Mouse (Mus musculus): ENCODE data around the gene Arpc4. TPM values are rescaled to one million over a fixed set of nuclear protein-coding genes. Genes with fewer than 3 reads are reported as not detected.

The Arpc4 gene
- polyA plus RNA-seq, 1 experiment from 2014 or later: 423 TPM

DNA sequence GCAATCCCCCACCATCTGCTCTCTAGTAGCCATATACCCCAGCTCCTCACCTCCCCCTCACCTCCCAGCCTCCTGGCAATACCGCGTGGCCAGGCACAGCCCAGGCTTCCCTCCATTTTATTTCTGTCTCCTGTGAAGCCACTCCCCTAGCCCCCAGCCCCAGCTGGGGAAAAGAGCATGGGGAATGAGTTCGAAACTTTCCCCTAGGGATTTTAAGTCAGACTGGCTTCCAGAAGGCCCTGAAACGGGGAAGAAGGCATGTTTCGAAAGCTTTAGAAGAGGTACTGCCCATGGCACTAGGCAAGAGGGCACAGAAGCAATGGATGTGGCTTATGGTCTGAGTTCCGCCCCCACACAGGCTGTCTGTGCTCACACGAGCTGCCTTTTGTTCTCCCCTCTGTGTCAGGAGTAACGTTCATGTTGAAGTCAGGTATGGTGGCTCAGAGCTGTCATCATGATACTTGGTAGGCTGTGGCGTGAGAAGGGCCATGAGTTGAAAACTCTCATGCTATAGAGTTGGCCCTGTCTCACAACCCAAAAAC is 57.8 kb downstream of the Arpc4 start, which contains the start of gene Cidec:
Cidec (minus strand) TSS at position 97 of the 542 bp plus-strand sequence.
- H3K9ac ChIP-seq: no peak within 1 kb of the TSS

GRCm38 (mm10) chr6:113437135-113437534 is 59.2 kb downstream of the Arpc4 start:
- Histone ChIP-seq H3K27ac (replicated peaks) (no peak overlapping the region), H3K4me2 (no peak overlapping the region), H3K9me3 (no peaks in the 10 kb centered on the region), H3K4me1 (replicated peaks) (0 out of 2 replicates have a peak, but pooled peaks cover 4% of the 10 kb centered on the region), H3K4me3 (no peak overlapping the region), H3K9ac (no peak overlapping the region), H3K36me3 (no peaks in the 10 kb centered on the region), H3K27me3 (no peaks in the 10 kb centered on the region)
- no peak for ATAC-seq (ENCODE audit: low FRiP score, low read depth)
- 76% methylated on average over 12 of the region's 12 CpGs for WGBS

More for the DNA sequence above, 57.8 kb downstream of the Arpc4 start, which contains the start of gene Cidec:
- no peaks in the 10 kb centered on the region for H3K27me3 ChIP-seq
- no peaks in the 10 kb centered on the region for H3K36me3 ChIP-seq
- 77% methylated on average over 9 of the region's 9 CpGs for WGBS
- no peaks in the 10 kb centered on the region for H3K9me3 ChIP-seq
- no peak within 1 kb of the TSS for H3K27ac ChIP-seq (replicated peaks)
- H3K4me1 ChIP-seq (replicated peaks): no peaks in the 10 kb centered on the region
- no peak within 1 kb of the TSS for H3K4me3 ChIP-seq
- no peak within 1 kb of the TSS for H3K4me2 ChIP-seq
- ATAC-seq (ENCODE audit: low FRiP score, low read depth): no peak

GRCm38 (mm10) chr6:113438721-113439430 is 61.0 kb downstream of the Arpc4 start:
- no peak overlapping the region for H3K4me2 ChIP-seq
- ATAC-seq (ENCODE audit: low FRiP score, low read depth): no peak
- no peaks in the 10 kb centered on the region for H3K9me3 ChIP-seq
- H3K36me3 ChIP-seq: no peaks in the 10 kb centered on the region
- no peak overlapping the region for H3K9ac ChIP-seq
- peaks cover 13% of the 10 kb centered on the region for H3K4me1 ChIP-seq (replicated peaks)
- H3K27ac ChIP-seq (replicated peaks): no peak overlapping the region
- no peak overlapping the region for H3K4me3 ChIP-seq
- no peaks in the 10 kb centered on the region for H3K27me3 ChIP-seq
- WGBS: 70% methylated on average over 12 of the region's 12 CpGs

Small RNAs within 50 kb of the gene (microRNA-seq; reads per million reads assigned to microRNA genes)
- gene Gm24387: not detected

Other genes starting within 250 kb of the Arpc4 start
- gene Lhfpl4, start 182.7 kb upstream of the Arpc4 start, polyA plus RNA-seq (2015; fragmentation: Nextera tagmentation; extraction: Ambion mirVana): 61.5 and 66.2 TPM in 2 replicates
- 35.7 and 41.0 TPM in 2 replicates for gene Mtmr14, start 140.3 kb upstream of the Arpc4 start, polyA plus RNA-seq (2015; fragmentation: Nextera tagmentation; extraction: Ambion mirVana)
- 4.8 and 10.2 TPM in 2 replicates for gene Cpne9, start 95.8 kb upstream of the Arpc4 start, polyA plus RNA-seq (2015; fragmentation: Nextera tagmentation; extraction: Ambion mirVana)
- gene Brpf1, start 71.0 kb upstream of the Arpc4 start, polyA plus RNA-seq (2015; fragmentation: Nextera tagmentation; extraction: Ambion mirVana): 16.3 and 17.1 TPM in 2 replicates
- gene Ogg1, start 51.1 kb upstream of the Arpc4 start, polyA plus RNA-seq (2015; fragmentation: Nextera tagmentation; extraction: Ambion mirVana): 8.5 and 9.3 TPM in 2 replicates
- gene Camk1, start 34.1 kb upstream of the Arpc4 start, polyA plus RNA-seq (2015; fragmentation: Nextera tagmentation; extraction: Ambion mirVana): 112 and 117 TPM in 2 replicates
- 70.7 and 77.5 TPM in 2 replicates for gene Tada3, start 232 bp upstream of the Arpc4 start, polyA plus RNA-seq (2015; fragmentation: Nextera tagmentation; extraction: Ambion mirVana)
- gene Ttll3, start 11.1 kb downstream of the Arpc4 start, polyA plus RNA-seq (2015; fragmentation: Nextera tagmentation; extraction: Ambion mirVana): 11.1 and 11.3 TPM in 2 replicates
- 18.7 and 23.3 TPM in 2 replicates for gene Rpusd3, start 41.2 kb downstream of the Arpc4 start, polyA plus RNA-seq (2015; fragmentation: Nextera tagmentation; extraction: Ambion mirVana)
- gene Cidec, start 57.6 kb downstream of the Arpc4 start, polyA plus RNA-seq (2015; fragmentation: Nextera tagmentation; extraction: Ambion mirVana): not detected in 2 replicates
- gene Jagn1, start 64.5 kb downstream of the Arpc4 start, polyA plus RNA-seq (2015; fragmentation: Nextera tagmentation; extraction: Ambion mirVana): 96.5 and 98.2 TPM in 2 replicates
- gene Il17re, start 80.4 kb downstream of the Arpc4 start, polyA plus RNA-seq (2015; fragmentation: Nextera tagmentation; extraction: Ambion mirVana): 0.09 and 0.21 TPM in 2 replicates
- gene Il17rc, start 93.3 kb downstream of the Arpc4 start, polyA plus RNA-seq (2015; fragmentation: Nextera tagmentation; extraction: Ambion mirVana): 3.2 and 4.6 TPM in 2 replicates
- 77.8 and 92.7 TPM in 2 replicates for gene Creld1, start 105.2 kb downstream of the Arpc4 start, polyA plus RNA-seq (2015; fragmentation: Nextera tagmentation; extraction: Ambion mirVana)
- 11.3 and 12.6 TPM in 2 replicates for gene Prrt3, start 123.8 kb downstream of the Arpc4 start, polyA plus RNA-seq (2015; fragmentation: Nextera tagmentation; extraction: Ambion mirVana)
- gene Emc3, start 153.5 kb downstream of the Arpc4 start, polyA plus RNA-seq (2015; fragmentation: Nextera tagmentation; extraction: Ambion mirVana): 109 and 115 TPM in 2 replicates
- gene Fancd2, start 153.6 kb downstream of the Arpc4 start, polyA plus RNA-seq (2015; fragmentation: Nextera tagmentation; extraction: Ambion mirVana): 2.0 and 2.6 TPM in 2 replicates
- gene Fancd2os, start 222.6 kb downstream of the Arpc4 start, polyA plus RNA-seq (2015; fragmentation: Nextera tagmentation; extraction: Ambion mirVana): not detected in 2 replicates
- gene Brk1, start 226.7 kb downstream of the Arpc4 start, polyA plus RNA-seq (2015; fragmentation: Nextera tagmentation; extraction: Ambion mirVana): 244 and 249 TPM in 2 replicates
- 71.2 and 78.7 TPM in 2 replicates for gene Vhl, start 245.8 kb downstream of the Arpc4 start, polyA plus RNA-seq (2015; fragmentation: Nextera tagmentation; extraction: Ambion mirVana)

All from hindbrain, embryonic 15.5 days (tissue).